Mouse (Mus musculus): ENCODE measurements at regions not wholly inside any gene's neighbourhood (a gene's known extent, or its start where the extent isn't known, plus 50 kb on each side); places are given as distances from the start of the nearest gene placed in this dataset.

DNA sequence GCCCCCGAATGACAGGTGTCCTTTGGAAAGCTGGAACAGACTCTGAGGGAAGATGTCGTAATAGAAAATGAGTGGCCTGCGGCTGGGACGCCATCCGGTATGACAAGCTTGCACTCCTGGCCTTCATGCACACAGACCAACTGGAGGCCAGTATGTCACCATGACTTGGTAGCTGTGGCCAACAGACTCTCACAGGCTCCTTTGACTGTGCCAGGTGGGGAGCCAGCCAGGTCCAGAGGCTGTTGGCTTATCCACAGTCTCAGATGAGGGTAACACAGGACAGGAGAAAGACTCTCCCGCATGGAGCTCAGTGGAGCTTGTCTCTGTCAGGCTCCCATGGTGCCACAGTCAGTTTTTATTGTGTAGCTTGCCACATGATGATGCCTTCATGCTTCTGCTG, 219.7 kb downstream of the Sox2 start:
- DNase-seq, result no peak

DNA sequence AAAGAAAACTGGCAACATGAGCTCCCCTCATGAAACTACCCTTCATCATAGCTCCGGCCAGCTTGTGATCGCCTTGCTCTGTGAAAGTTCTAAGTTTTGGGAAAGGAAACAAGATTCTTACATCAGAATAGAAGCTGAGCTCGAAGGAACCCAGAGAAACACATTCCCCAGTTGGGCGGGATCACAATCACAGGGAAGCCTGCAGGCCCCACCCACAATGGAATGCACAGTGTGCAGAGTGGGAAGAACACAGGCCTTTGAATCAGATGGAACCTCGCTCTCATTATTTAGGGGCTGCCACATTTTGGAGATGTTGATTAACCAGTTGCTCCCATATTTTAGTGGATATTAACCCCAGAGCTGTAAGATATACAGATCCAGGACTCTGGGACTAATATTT, 234.9 kb downstream of the Sox2 start:
- no peak for DNase-seq

DNA sequence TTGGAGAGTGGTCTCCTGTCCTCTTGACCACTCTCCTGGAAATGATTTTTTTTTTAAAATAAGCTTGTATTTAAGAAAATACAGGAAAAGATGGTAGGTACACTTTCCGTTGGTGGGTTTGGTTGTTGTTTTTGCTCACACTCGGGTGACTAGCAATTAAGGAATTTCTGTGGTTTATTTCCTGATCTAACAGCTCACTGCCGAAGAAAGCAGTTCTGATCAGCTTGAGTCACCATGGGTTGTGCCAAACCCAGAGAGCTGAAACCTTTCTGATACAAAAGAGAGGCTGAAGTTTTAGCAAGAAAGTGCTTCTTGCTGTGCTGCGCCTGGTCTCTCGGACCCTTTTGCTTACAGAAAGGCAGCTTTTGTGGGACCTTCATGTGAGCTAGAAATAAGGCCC, 243.2 kb downstream of the Sox2 start:
- DNase-seq, result no peak

DNA sequence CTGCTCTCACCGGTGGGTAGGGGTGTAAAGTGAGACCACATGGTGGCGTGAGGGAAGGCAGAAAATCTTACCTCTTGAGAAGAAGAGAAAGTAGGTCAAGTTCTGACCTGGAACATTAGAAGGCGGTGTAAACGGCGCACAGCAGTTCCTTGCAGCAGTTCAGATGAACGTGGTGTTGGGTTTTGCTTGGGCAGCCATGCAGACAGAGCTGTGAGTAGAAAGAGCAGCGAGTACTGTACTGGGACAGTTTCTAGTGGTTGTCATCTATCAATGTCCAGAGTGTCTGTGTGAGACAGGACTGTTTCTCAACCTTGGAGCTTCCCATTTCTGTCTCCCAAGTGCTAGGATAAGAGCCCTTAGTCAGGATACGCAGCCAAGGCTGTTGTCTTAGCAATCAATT, 252.9 kb downstream of the Sox2 start:
- no peak for DNase-seq

DNA sequence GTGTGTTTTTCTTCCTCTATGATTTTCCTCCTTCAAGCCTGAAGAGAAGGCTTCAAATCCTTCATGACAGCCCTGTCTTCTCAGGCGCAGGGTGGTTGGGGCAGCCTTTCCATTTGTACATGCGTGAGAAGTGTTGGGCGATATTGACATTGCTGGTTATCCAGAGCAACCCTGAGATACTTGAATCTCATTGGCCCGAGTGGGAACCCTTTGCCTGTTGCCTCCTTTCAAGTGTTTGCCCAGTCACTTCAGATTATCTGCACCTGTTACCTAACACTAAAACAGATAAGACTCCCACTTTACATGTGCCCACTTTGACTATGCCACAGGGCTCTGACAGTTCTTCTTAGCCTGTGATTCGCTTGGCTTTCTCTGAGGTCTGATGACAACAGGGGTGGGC, 258.3 kb downstream of the Sox2 start:
- DNase-seq, result peak; percentile 13

DNA sequence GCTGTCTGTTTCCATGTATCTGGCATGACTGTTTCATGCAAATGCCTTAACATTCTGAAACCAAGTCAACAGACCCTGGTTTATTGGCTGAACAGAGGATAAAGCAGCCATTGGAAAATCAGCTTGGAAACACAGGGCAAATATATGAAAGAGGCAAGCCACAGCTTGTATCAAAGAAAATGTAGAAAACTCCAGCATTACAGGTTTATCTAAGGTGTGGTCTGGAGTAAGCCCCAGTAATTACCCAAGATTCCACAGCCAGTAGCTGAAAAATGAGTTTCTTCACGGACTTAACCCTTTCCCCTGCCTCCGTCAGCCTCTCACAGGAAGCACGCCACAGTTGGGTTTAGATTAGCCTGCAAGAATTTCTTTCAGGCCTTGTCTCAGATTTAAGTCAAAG, 259.1 kb downstream of the Sox2 start:
- DNase-seq, result no peak

DNA sequence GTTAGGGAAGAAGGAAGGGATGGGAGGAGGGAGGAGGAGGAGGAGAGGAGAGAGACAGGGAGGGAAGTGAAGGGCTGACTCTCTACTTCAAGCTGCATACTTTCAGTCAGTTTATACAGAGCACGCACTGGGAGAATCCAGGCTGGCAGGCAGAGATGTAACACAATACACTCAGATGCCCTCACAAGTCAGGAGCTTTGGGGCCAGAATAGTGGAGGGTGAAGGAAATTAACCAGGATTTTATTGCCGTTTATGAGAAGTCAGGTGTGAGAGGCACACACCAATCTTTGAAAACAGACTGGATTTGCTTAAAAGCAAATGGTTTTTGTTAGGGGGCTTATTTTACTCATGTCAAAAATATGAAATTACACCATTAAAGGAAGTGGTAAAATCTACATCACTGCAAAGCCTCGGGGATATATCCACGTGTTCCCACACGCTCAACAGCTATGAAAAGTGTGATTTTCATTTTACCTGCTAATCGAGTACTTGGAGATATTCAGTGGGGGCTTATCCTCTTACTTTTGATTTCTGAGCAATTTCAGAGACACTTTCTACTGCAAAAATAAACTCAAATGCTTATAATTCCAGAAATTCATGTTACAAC, 268.2 kb downstream of the Sox2 start:
- DNase-seq, result no peak

GRCm38 (mm10) chr3:34920497-34920896, 270.3 kb downstream of the Sox2 start:
- DNase-seq, result no peak

DNA sequence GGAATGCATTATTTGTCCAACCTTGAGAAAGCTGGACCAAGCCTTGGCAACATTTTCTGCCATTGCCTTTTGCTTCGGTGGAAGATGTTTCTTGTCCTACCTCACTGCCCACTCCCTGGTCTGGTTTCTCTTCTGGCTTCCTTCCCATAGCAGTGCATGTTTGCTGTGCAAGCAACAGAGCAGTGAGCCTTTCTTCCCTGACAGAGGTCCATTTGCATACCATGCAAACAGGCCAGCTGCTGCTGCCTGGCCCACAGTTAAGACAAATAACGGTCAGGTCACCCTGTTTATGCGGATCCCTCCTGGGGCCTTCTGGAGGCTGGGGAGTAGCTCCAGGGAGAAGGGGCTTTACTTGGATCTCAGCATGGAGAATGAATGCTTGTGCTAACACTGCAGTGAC, 299.7 kb downstream of the Sox2 start:
- DNase-seq, result no peak

- no peak for DNase-seq
These were observed 306.0 kb downstream of the Sox2 start for GRCm38 (mm10) chr3:34956183-34956582.

DNA sequence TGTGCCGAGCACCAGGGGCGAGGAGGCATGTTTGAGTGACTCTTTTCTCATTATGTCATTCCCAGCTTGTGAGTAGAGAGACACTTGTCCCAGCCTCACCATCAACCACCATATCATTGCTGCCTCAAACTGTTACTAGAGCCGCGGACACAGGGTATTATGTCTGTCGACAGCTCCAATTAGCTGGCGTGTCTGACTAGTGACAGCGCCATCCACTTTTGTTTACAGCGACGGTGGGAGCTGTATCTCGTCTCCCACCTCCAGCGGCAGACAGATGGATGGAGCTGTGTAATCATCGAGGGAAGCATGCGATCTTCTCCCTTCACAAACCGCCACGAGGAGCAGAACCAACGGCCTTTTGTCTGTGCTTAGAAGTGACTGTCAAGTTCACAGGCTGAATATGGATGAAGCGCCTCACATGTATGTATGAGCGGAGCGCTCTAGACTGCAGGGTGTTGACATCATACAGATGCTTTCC, 308.9 kb downstream of the Sox2 start:
- no peak for DNase-seq

- DNase-seq, result no peak
These were observed 316.2 kb downstream of the Sox2 start for GRCm38 (mm10) chr3:34966442-34966841.

DNA sequence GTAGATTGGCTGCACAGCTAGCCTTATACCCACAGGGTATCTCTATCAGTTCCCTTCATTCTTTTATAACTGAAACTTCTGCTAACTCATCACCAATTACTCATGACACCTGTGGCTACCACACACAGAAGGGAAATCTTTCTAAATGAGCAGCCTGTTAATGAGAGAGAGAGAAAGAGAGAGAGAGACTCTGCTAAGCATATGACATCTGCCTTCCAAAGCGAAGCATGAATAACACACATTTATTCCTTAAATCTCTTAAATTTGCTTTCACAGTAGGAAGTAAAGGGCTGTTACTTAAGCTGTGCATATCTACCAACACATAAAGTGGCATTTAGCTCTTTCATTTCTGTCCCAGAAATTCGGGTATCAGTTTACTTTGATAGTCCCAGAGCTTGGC, 317.7 kb downstream of the Sox2 start:
- no peak for DNase-seq

DNA sequence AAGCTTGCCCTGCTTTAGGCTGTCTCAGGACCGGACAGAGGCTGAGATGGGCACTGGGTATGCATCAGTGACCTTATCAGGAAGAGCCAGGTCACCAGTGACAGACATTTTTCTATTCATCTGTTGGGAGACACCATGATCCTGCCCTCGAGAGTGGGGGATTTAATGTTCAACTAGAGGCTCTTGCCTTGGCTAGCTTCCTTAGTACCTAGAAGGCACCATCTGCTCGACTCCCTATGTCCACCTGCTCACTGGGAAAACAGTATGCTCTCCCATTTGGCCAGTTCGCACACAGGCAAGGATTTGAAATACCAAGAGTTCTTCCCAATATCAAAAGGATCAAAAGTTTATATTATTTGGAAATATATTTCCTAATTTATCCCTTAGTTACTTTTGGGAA, 321.3 kb downstream of the Sox2 start:
- DNase-seq, result no peak

- no peak for DNase-seq
These were observed 324.2 kb downstream of the Sox2 start for GRCm38 (mm10) chr3:34974371-34974770.
